8 mouse cellular contexts compared by ENCODE assay signal in genomic region chr7:132811716-132812618, GRCm38 (mm10). TPM values are rescaled to one million over a fixed set of nuclear protein-coding genes. Genes with fewer than 3 reads are reported as not detected.
DNase-seq lines count a peak whose midpoint lies in the region; ATAC-seq and TF ChIP-seq lines count a peak whose summit lies in the region.

No protein-coding gene starts in this region.

- peak; percentile 42 for DNase-seq in gastrocnemius, adult 18-20 months (ENCODE audit: low spot score)
- DNase-seq in gastrocnemius, postnatal 25 days = no peak
- DNase-seq in embryo, embryonic 10 days (ENCODE audit: low spot score) = peak; percentile 58
- peak; percentile 40 for DNase-seq in heart, postnatal 0 days (ENCODE audit: low spot score)
- peak; percentile 61 for DNase-seq in liver, embryonic 11.5 days (ENCODE audit: low spot score)
- DNase-seq in neural tube, embryonic 11.5 days (ENCODE audit: low spot score) = peak; percentile 39
- DNase-seq in right cerebral cortex, postnatal 14 days = no peak

- H3K9me3 ChIP-seq in E14TG2a.4 (ENCODE audit: low read length) = no peaks in the 10 kb centered on the region
- H3K9me3 ChIP-seq in heart, postnatal 0 days (replicated peaks; ENCODE audit: control insufficient read depth, low read length) = no peaks in the 10 kb centered on the region
- H3K9me3 ChIP-seq in liver, embryonic 11.5 days (ENCODE audit: control insufficient read depth, low read length) = no peaks in the 10 kb centered on the region
- H3K9me3 ChIP-seq in neural tube, embryonic 11.5 days (ENCODE audit: control insufficient read depth, low read length) = no peaks in the 10 kb centered on the region

- H3K4me1 ChIP-seq in E14TG2a.4 (replicated peaks; ENCODE audit: low read depth, low read length) = peaks cover 63% of the 10 kb centered on the region
- peaks cover 42% of the 10 kb centered on the region for H3K4me1 ChIP-seq in heart, postnatal 0 days (ENCODE audit: control insufficient read depth, insufficient read depth)
- H3K4me1 ChIP-seq in liver, embryonic 11.5 days (replicated peaks; ENCODE audit: control insufficient read depth, insufficient read depth, low read length) = peaks cover 42% of the 10 kb centered on the region
- H3K4me1 ChIP-seq in neural tube, embryonic 11.5 days (ENCODE audit: control insufficient read depth, insufficient read depth, low read length) = peaks cover 49% of the 10 kb centered on the region

- TF ChIP-seq CTCF in E14TG2a.4 (conservative IDR thresholded peaks at IDR 0.05; ENCODE audit: low read length) = no peak
- peak; percentile 21; the same call in 1 of the 2 replicates for TF ChIP-seq CTCF in heart, postnatal 0 days (IDR thresholded peaks at IDR 0.05; ENCODE audit: low read depth)

- H3K27me3 ChIP-seq in E14TG2a.4 (ENCODE audit: insufficient read depth, low read length) = peaks cover 46% of the 10 kb centered on the region
- no peaks in the 10 kb centered on the region for H3K27me3 ChIP-seq in heart, postnatal 0 days (ENCODE audit: control insufficient read depth, insufficient read depth, low read length)
- no peaks in the 10 kb centered on the region for H3K27me3 ChIP-seq in liver, embryonic 11.5 days (replicated peaks; ENCODE audit: control insufficient read depth, insufficient read depth, low read length)
- no peaks in the 10 kb centered on the region for H3K27me3 ChIP-seq in neural tube, embryonic 11.5 days (ENCODE audit: control insufficient read depth, insufficient read depth, low read length)

- H3K4me3 ChIP-seq in E14TG2a.4 (replicated peaks; ENCODE audit: low read length) = peak overlapping the region; percentile 85; the same call in 1 of the 2 replicates
- H3K4me3 ChIP-seq in heart, postnatal 0 days (ENCODE audit: low read depth, low read length) = peak overlapping the region; percentile 92
- peak overlapping the region; percentile 81 for H3K4me3 ChIP-seq in liver, embryonic 11.5 days (ENCODE audit: low read depth, low read length)
- H3K4me3 ChIP-seq in neural tube, embryonic 11.5 days (ENCODE audit: low read depth, low read length) = peak overlapping the region; percentile 61

- H3K36me3 ChIP-seq in E14TG2a.4 (ENCODE audit: insufficient read depth, low read length) = no peaks in the 10 kb centered on the region
- H3K36me3 ChIP-seq in heart, postnatal 0 days (replicated peaks; ENCODE audit: control insufficient read depth, insufficient read depth, low read length) = no peaks in the 10 kb centered on the region
- H3K36me3 ChIP-seq in liver, embryonic 11.5 days (ENCODE audit: control insufficient read depth, insufficient read depth, low read length) = no peaks in the 10 kb centered on the region
- no peaks in the 10 kb centered on the region for H3K36me3 ChIP-seq in neural tube, embryonic 11.5 days (ENCODE audit: control insufficient read depth, insufficient read depth, low read length)

- peak overlapping the region; percentile 98 for H3K27ac ChIP-seq in heart, postnatal 0 days (ENCODE audit: low read depth)
- peak overlapping the region; percentile 84 for H3K27ac ChIP-seq in liver, embryonic 11.5 days (ENCODE audit: low read depth, low read length)
- no peak overlapping the region for H3K27ac ChIP-seq in neural tube, embryonic 11.5 days (ENCODE audit: low read depth, low read length)

- no peak for TF ChIP-seq EP300 in heart, postnatal 0 days (IDR thresholded peaks at IDR 0.05; ENCODE audit: low read depth)

- peak overlapping the region; percentile 95 for H3K4me2 ChIP-seq in heart, postnatal 0 days (ENCODE audit: low read depth, low read length)
- H3K4me2 ChIP-seq in liver, embryonic 11.5 days = peak overlapping the region; percentile 95
- H3K4me2 ChIP-seq in neural tube, embryonic 11.5 days (ENCODE audit: low read depth) = peak overlapping the region; percentile 87

- H3K9ac ChIP-seq in heart, postnatal 0 days (replicated peaks; ENCODE audit: low read depth, low read length) = peak overlapping the region; percentile 92
- H3K9ac ChIP-seq in liver, embryonic 11.5 days (ENCODE audit: low read depth, low read length) = peak overlapping the region; percentile 89
- H3K9ac ChIP-seq in neural tube, embryonic 11.5 days (ENCODE audit: low read length) = peak overlapping the region; percentile 74

- 10% methylated on average over 23 of the region's 23 CpGs for WGBS in heart, postnatal 0 days
- whole genome bisulfite sequencing in liver, embryonic 11.5 days = 6% methylated on average over 23 of the region's 23 CpGs
- 11% methylated on average over 23 of the region's 23 CpGs for WGBS in neural tube, embryonic 11.5 days

- no peak for ATAC-seq in heart, postnatal 0 days (ENCODE audit: insufficient read depth, low read depth)
- ATAC-seq in liver, embryonic 11.5 days (replicated peaks; ENCODE audit: low FRiP score) = peak; percentile 24
- ATAC-seq in neural tube, embryonic 11.5 days (ENCODE audit: insufficient read depth, low FRiP score, low TSS enrichment) = no peak

RNA-seq across cellular contexts. Expression of gene Fam53b, which starts 1.7 kb away (rescaled TPM):
- total RNA-seq in gastrocnemius, adult 18-20 months (2021) = 10 to 100 TPM; 25.7 to 30.2 TPM
- 10 to 100 TPM; 17.0 to 19.0 TPM for total RNA-seq in gastrocnemius, postnatal 25 days (2021)
- 18.6 and 28.6 TPM in 2 replicates for total RNA-seq in heart, postnatal 0 days (2014; rRNA removed; ENCODE audit: low replicate concordance)
- 11.4 and 13.1 TPM in 2 replicates for polyA plus RNA-seq in heart, postnatal 0 days (2015; fragmentation: Nextera tagmentation; extraction: Ambion mirVana)
- 20.1 and 20.4 TPM in 2 replicates for polyA plus RNA-seq in liver, embryonic 11.5 days (2014; fragmentation: Nextera tagmentation; extraction: Ambion mirVana)
- polyA plus RNA-seq in neural tube, embryonic 11.5 days (2014; fragmentation: Nextera tagmentation; extraction: Ambion mirVana) = 22.3 and 22.9 TPM in 2 replicates

RNA-seq across cellular contexts. Expression of gene Eef1akmt2, which starts 40.5 kb away (rescaled TPM):
- 1 to 10 TPM; 5.8 to 7.6 TPM for total RNA-seq in gastrocnemius, adult 18-20 months (2021)
- total RNA-seq in gastrocnemius, postnatal 25 days (2021) = 1 to 10 TPM; 5.5 to 8.3 TPM
- total RNA-seq in heart, postnatal 0 days (2014; rRNA removed; ENCODE audit: low replicate concordance) = 21.1 and 22.7 TPM in 2 replicates
- 29.2 and 32.5 TPM in 2 replicates for polyA plus RNA-seq in heart, postnatal 0 days (2015; fragmentation: Nextera tagmentation; extraction: Ambion mirVana)
- 50.4 and 54.0 TPM in 2 replicates for polyA plus RNA-seq in liver, embryonic 11.5 days (2014; fragmentation: Nextera tagmentation; extraction: Ambion mirVana)
- polyA plus RNA-seq in neural tube, embryonic 11.5 days (2014; fragmentation: Nextera tagmentation; extraction: Ambion mirVana) = 66.5 and 73.7 TPM in 2 replicates

RNA-seq across cellular contexts. Expression of gene Abraxas2, which starts 47.1 kb away (rescaled TPM):
- total RNA-seq in gastrocnemius, adult 18-20 months (2021) = 10 to 100 TPM; 25.4 to 25.9 TPM
- 10 to 100 TPM; 19.8 to 22.5 TPM for total RNA-seq in gastrocnemius, postnatal 25 days (2021)
- total RNA-seq in heart, postnatal 0 days (2014; rRNA removed; ENCODE audit: low replicate concordance) = 25.7 and 28.9 TPM in 2 replicates
- 23.3 and 24.1 TPM in 2 replicates for polyA plus RNA-seq in heart, postnatal 0 days (2015; fragmentation: Nextera tagmentation; extraction: Ambion mirVana)
- 26.9 and 28.5 TPM in 2 replicates for polyA plus RNA-seq in liver, embryonic 11.5 days (2014; fragmentation: Nextera tagmentation; extraction: Ambion mirVana)
- polyA plus RNA-seq in neural tube, embryonic 11.5 days (2014; fragmentation: Nextera tagmentation; extraction: Ambion mirVana) = 38.0 and 41.4 TPM in 2 replicates

Comparison
In these comparisons a context has a peak if more than half of its experiments do, and no peak if none do; other contexts are left out.
1. DNase-seq: peak in gastrocnemius, adult 18-20 months (single experiment), embryo, embryonic 10 days (single experiment), heart, postnatal 0 days (single experiment), liver, embryonic 11.5 days (single experiment) and neural tube, embryonic 11.5 days (single experiment); none in gastrocnemius, postnatal 25 days (single experiment) and right cerebral cortex, postnatal 14 days (single experiment).
2. Peak in every context shown above with its lines, with median percentiles within 50 percentile points of each other: H3K4me3 ChIP-seq, H3K4me2 ChIP-seq and H3K9ac ChIP-seq.